Mouse (Mus musculus) lung, adult 2 months (tissue): ENCODE measurements around the gene Barhl2. TPM values are rescaled to one million over a fixed set of nuclear protein-coding genes. Genes with fewer than 3 reads are reported as not detected.

Experiments used
- DNase-seq: peaks from one replicate; pipeline ENCODE4 v3.0.0; 2022
- H3K4me1 ChIP-seq: fragments of 200-500 bp; 2 replicates; pipeline ENCODE4 v1.6.1; 2011; ENCODE audit warnings: low read length; ENCODE audit not compliant: control insufficient read depth, insufficient read depth
- H3K4me3 ChIP-seq: fragments of 200-500 bp; replicated peaks from 2 replicates; pipeline ENCODE3; 2011; ENCODE audit warnings: low read depth, mild to moderate bottlenecking, control low read depth, low read length; ENCODE audit errors: extremely low read depth
- CTCF ChIP-seq: fragments of 200-500 bp; IDR thresholded peaks from 2 replicates; pipeline ENCODE4 v1.5.1; 2011; ENCODE audit warnings: mild to moderate bottlenecking, low read length, control low read depth; ENCODE audit not compliant: insufficient read depth
- POLR2A ChIP-seq: fragments of 200-500 bp; IDR thresholded peaks from 2 replicates; pipeline ENCODE4 v1.6.1; 2011; ENCODE audit warnings: low read depth, mild to moderate bottlenecking, control low read depth, low read length, borderline replicate concordance; ENCODE audit errors: extremely low read depth
- WGBS: fragments of 180-500 bp; shearing (Covaris S2); methylation state at CpG from one replicate; pipeline ENCODE4 v1.1.7; 2018; 5-methylcytosine and 5-hydroxymethylcytosine counted together
- polyA plus RNA-seq: library from polyadenylated mRNA; depleted of rRNA; stranded (reverse); fragments of >200 nt; gene quantifications from 2 replicates; pipeline ENCODE4 v1.2.3, GENCODE M21; 2012; rRNA removed

Barhl2 gene
- polyA plus RNA-seq, 1 experiment = not detected

GRCm38 (mm10) chr5:106417210-106417609 lies 40.8 kb downstream of the Barhl2 start:
- TF ChIP-seq CTCF = no peak; the same call in 1 of the 2 replicates
- no peak for TF ChIP-seq POLR2A
- WGBS = 31% methylated on average over 7 of the region's 7 CpGs
- no peaks in the 10 kb centered on the region for H3K4me1 ChIP-seq
- DNase-seq = no peak
- no peak overlapping the region for H3K4me3 ChIP-seq

- no peaks in the 10 kb centered on the region for H3K4me1 ChIP-seq
- H3K4me3 ChIP-seq = no peak overlapping the region
- 50% methylated on average over 6 of the region's 6 CpGs for WGBS
- no peak for DNase-seq
- TF ChIP-seq CTCF (no peak), POLR2A (no peak)
Observed at GRCm38 (mm10) chr5:106416550-106416949, 41.4 kb downstream of the Barhl2 start.

GRCm38 (mm10) chr5:106415734-106416133 lies 42.2 kb downstream of the Barhl2 start:
- no peaks in the 10 kb centered on the region for H3K4me1 ChIP-seq
- no peak for TF ChIP-seq POLR2A
- no peak for TF ChIP-seq CTCF
- no peak for DNase-seq
- WGBS = 72% methylated on average over 6 of the region's 6 CpGs
- H3K4me3 ChIP-seq = no peak overlapping the region

- WGBS = 54% methylated on average over 2 of the region's 2 CpGs
- TF ChIP-seq CTCF = no peak
- TF ChIP-seq POLR2A = no peak
- H3K4me1 ChIP-seq = no peaks in the 10 kb centered on the region
- DNase-seq = no peak
- H3K4me3 ChIP-seq = no peak overlapping the region
Observed at GRCm38 (mm10) chr5:106402761-106403160, 55.2 kb downstream of the Barhl2 start.

Other genes starting within 250 kb of the Barhl2 start
- gene Gm17304, start 150.9 kb upstream of the Barhl2 start, polyA plus RNA-seq = not detected in 2 replicates
- gene Zfp644, start 239.1 kb upstream of the Barhl2 start, polyA plus RNA-seq = 11.2 and 15.1 TPM in 2 replicates